Mouse (Mus musculus) bone marrow, adult 2 months (tissue): ENCODE results near the gene Mybpc3.

Source experiments
- CTCF ChIP-seq: fragments of 200-500 bp; IDR thresholded peaks from 2 replicates; pipeline ENCODE4 v1.5.1; 2011; ENCODE audit warnings: low read length, control low read depth; ENCODE audit not compliant: control insufficient read depth, insufficient read depth
- POLR2A ChIP-seq: fragments of 200-500 bp; IDR thresholded peaks from 2 replicates; pipeline ENCODE4 v1.6.1; 2011; ENCODE audit warnings: low read depth, mild to moderate bottlenecking, control low read depth, low read length, borderline replicate concordance; ENCODE audit not compliant: control insufficient read depth

GRCm38 (mm10) chr2:91118647-91119046 lies 703 bp downstream of the Mybpc3 start:
- TF ChIP-seq CTCF (no peak), POLR2A (no peak)
